Mouse (Mus musculus) myocyte (in vitro differentiated cells): Measurements from ENCODE around the gene Lpin2. TPM values are rescaled to one million over a fixed set of nuclear protein-coding genes. Genes with fewer than 3 reads are reported as not detected.
A peak's percentile ranks its signal among the peaks of the same experiment; 100 is the strongest.

Experiments used
- H3K27me3 ChIP-seq: one replicate; pipeline ENCODE4 v1.6.1; 2011; ENCODE audit not compliant: control insufficient read depth, insufficient read depth, insufficient read length
- H3K36me3 ChIP-seq: one replicate; pipeline ENCODE4 v1.6.1; 2011; ENCODE audit not compliant: control insufficient read depth, insufficient read depth
- H3K4me2 ChIP-seq: one replicate; pipeline ENCODE4 v1.6.1; 2011; ENCODE audit warnings: low read depth, control low read depth
- H3K4me3 ChIP-seq: one replicate; pipeline ENCODE4 v1.5.1; 2011; ENCODE audit warnings: mild to moderate bottlenecking, control low read depth, moderate library complexity
- H3K79me2 ChIP-seq: one replicate; pipeline ENCODE4 v1.6.1; 2011; ENCODE audit not compliant: control insufficient read depth, insufficient read depth
- H3ac ChIP-seq: one replicate; pipeline ENCODE4 v1.6.1; 2011; ENCODE audit not compliant: control insufficient read depth, insufficient read length
- CEBPB ChIP-seq: IDR thresholded peaks from 2 replicates; pipeline ENCODE4 v1.6.1; 2011; ENCODE audit warnings: mild to moderate bottlenecking, moderate library complexity; ENCODE audit not compliant: poor library complexity, insufficient read depth, severe bottlenecking
- E2F4 ChIP-seq: IDR thresholded peaks from one replicate; pipeline ENCODE4 v1.6.1; 2011; ENCODE audit warnings: mild to moderate bottlenecking, control low read depth, moderate library complexity; ENCODE audit not compliant: insufficient read depth
- MAX ChIP-seq: IDR thresholded peaks from one replicate; pipeline ENCODE4 v1.6.1; 2011; ENCODE audit warnings: low read depth, mild to moderate bottlenecking, control low read depth
- MYOD1 ChIP-seq, 3 experiments: IDR thresholded peaks; one replicate each; pipeline ENCODE4 v1.6.1; 2011; ENCODE audit warnings: control low read depth in 2 of 3, low read depth in 2 of 3, mild to moderate bottlenecking in 2 of 3, moderate library complexity in 1 of 3; ENCODE audit not compliant: insufficient read length in 2 of 3, control insufficient read depth in 1 of 3
- MYOG ChIP-seq, 3 experiments: IDR thresholded peaks; one replicate each; pipeline ENCODE4 v1.6.1; 2011; ENCODE audit warnings: control low read depth in 2 of 3, low read depth in 2 of 3, mild to moderate bottlenecking in 2 of 3; ENCODE audit not compliant: insufficient read length in 2 of 3, control insufficient read depth in 1 of 3, insufficient read depth in 1 of 3
- POLR2A ChIP-seq: IDR thresholded peaks from one replicate; pipeline ENCODE4 v1.6.1; 2011; ENCODE audit warnings: low read depth, mild to moderate bottlenecking, control low read depth, moderate library complexity; ENCODE audit not compliant: insufficient read length
- POLR2AphosphoS2 ChIP-seq: IDR thresholded peaks from one replicate; pipeline ENCODE4 v1.6.1; 2011; ENCODE audit warnings: low read depth, control low read depth; ENCODE audit not compliant: insufficient read length
- REST ChIP-seq: IDR thresholded peaks from one replicate; pipeline ENCODE4 v1.6.1; 2011; ENCODE audit warnings: mild to moderate bottlenecking, control low read depth, moderate library complexity; ENCODE audit not compliant: insufficient read depth, insufficient read length
- SRF ChIP-seq: IDR thresholded peaks from one replicate; pipeline ENCODE4 v1.6.1; 2011; ENCODE audit warnings: low read depth; ENCODE audit not compliant: control insufficient read depth, insufficient read length
- TCF12 ChIP-seq: IDR thresholded peaks from one replicate; pipeline ENCODE4 v1.6.1; 2011; ENCODE audit warnings: mild to moderate bottlenecking, control low read depth; ENCODE audit not compliant: poor library complexity, insufficient read depth, severe bottlenecking
- TCF3 ChIP-seq: IDR thresholded peaks from one replicate; pipeline ENCODE4 v1.6.1; 2011; ENCODE audit warnings: low read depth, control low read depth; ENCODE audit not compliant: insufficient read length
- USF1 ChIP-seq: IDR thresholded peaks from one replicate; pipeline ENCODE4 v1.6.1; 2011; ENCODE audit warnings: low read depth, mild to moderate bottlenecking, control low read depth, moderate library complexity
- polyA plus RNA-seq: library from polyadenylated mRNA; unstranded; fragments of >200 nt; fragmentation: generic; extraction: Trizol; gene quantifications from one replicate; pipeline ENCODE4 v1.2.1, GENCODE M21; 2012; ENCODE audit warnings: missing spikeins

Lpin2 gene
- polyA plus RNA-seq, 1 experiment: 6.4 TPM

DNA sequence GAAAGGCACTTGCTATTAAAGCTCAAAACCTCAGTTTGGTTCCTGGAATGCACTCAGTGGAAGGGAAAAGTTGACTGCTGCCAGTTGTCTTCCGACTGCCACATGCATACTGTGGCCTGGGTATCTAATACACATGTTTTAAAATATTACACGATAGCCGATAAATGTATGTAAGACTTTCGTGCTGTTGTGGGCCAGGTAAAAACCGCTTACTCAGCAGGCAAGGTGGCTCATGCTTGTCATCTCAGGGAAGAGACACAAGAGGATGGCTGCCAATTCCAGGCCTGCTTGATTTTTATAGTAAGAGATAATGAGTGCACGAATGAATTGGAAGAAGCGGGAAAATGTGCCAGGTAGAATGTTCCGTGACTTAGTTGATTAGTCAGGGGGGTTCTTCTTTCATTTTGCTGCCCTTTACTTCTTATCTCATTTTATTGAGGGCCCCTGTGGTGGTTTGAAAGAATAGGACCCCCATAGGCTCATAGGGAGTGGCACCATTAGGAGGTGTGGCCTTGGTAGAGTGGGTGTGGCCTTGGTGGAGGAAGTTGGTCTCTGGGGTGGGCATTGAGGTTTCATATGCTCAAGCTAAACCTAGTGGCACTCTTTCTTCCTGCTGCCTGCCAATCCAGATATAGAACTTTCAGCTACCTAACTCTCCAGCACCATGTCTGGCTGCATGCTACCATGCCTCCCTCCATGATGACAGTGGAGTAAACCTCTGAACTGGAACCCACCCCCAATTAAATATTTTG, 21.9 kb upstream of the Lpin2 start:
- H3K4me3 ChIP-seq: no peak overlapping the region
- no peaks in the 10 kb centered on the region for H3K27me3 ChIP-seq
- TF ChIP-seq TCF12 (no peak), MAX (no peak), MYOD1 (IDR thresholded peaks at IDR 0.05; ENCODE audit: control insufficient read depth in 1 of 3, insufficient read length in 2 of 3, low read depth in 2 of 3) (no peak)
- no peaks in the 10 kb centered on the region for H3K79me2 ChIP-seq
- no peak overlapping the region for H3ac ChIP-seq
- no peak overlapping the region for H3K4me2 ChIP-seq
- no peaks in the 10 kb centered on the region for H3K36me3 ChIP-seq

DNA sequence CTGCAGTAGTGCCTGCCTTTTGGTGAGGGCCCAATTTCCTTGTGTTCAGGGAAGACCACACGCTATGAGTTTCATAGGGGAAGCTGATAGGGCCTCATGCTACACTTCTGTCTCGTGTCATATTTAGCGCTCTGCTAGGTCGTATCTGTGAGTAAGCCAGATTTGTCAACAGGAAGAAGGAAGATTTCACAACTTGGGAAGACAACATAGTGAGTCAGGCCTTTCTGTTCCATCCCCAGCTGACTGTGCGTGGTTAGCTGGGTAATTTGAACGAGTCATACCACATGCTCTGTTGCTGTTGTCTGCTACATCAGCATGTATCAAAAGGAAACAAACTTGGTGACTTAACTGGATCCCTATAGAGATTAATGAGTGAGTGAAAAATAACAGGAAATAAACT, 17.4 kb upstream of the Lpin2 start:
- TF ChIP-seq POLR2A (no peak), CEBPB (peak; percentile 91), MYOD1 (IDR thresholded peaks at IDR 0.05; ENCODE audit: control insufficient read depth in 1 of 3, insufficient read length in 2 of 3, low read depth in 2 of 3) (peak in 1 of 3 experiments; percentile 11), MAX (peak; percentile 38)
- Histone ChIP-seq H3ac (no peak overlapping the region), H3K4me3 (no peak overlapping the region), H3K4me2 (peak overlapping the region; percentile 43), H3K36me3 (no peaks in the 10 kb centered on the region), H3K27me3 (no peaks in the 10 kb centered on the region), H3K79me2 (no peaks in the 10 kb centered on the region)

DNA sequence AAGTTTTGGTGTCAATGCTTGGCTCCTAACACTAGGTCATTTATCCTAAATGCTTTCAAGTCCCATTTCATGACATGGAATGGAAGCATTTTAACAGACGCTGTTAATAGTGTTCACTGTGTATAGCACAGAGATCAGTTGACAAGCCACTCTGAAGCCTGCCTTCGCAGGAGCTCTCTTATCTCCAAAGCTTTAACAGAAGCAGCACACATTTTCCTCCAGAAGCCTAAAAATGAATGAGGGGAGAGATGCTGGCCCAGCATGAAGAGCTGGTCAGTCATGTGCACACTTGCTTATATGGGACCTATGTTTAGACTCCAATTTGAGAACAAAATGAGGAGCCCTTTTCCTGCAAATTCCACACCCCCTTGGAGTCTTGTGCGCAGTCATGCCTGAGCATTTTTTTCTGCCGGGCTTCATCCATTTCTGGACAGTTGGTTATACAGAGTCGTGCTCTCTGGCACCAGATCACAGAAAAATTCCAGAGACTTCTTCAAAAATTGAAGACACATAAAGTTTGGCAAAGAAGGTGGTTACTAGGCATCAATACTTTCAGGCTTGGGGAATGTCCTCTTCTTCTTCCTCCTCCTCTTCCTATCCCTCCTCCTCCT, 14.1 kb upstream of the Lpin2 start:
- Histone ChIP-seq H3K4me2 (no peak overlapping the region), H3K36me3 (no peaks in the 10 kb centered on the region), H3K27me3 (no peaks in the 10 kb centered on the region), H3K79me2 (no peaks in the 10 kb centered on the region), H3K4me3 (no peak overlapping the region), H3ac (no peak overlapping the region)
- TF ChIP-seq MYOD1 (IDR thresholded peaks at IDR 0.05; ENCODE audit: control insufficient read depth in 1 of 3, insufficient read length in 2 of 3, low read depth in 2 of 3) (no peak), TCF12 (no peak), USF1 (no peak), SRF (no peak)

DNA sequence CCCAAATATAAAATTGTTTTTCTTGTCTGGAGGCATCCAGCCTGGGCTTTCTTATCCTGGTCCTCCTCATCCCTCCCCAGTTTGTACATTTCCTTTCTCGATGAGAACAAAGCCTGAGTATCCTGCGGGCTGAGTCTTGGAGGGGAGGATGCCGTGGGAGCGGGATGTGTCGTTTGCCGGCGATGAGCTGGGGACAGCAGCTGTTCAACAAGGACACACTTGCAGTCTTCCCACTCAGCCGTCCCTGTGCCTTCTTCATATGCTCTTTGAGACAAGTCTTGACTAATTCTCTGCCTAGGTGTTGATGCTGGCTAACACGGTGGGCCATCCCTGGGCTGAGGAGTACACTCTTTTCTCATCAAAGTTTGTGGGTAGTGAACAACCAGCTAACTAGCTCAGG, 13.5 kb upstream of the Lpin2 start:
- Histone ChIP-seq H3K79me2 (no peaks in the 10 kb centered on the region), H3K36me3 (no peaks in the 10 kb centered on the region), H3ac (no peak overlapping the region), H3K27me3 (no peaks in the 10 kb centered on the region), H3K4me2 (no peak overlapping the region), H3K4me3 (no peak overlapping the region)
- TF ChIP-seq POLR2AphosphoS2 (no peak), MAX (no peak), SRF (no peak), TCF12 (no peak), REST (no peak), TCF3 (no peak), POLR2A (no peak), MYOD1 (IDR thresholded peaks at IDR 0.05; ENCODE audit: control insufficient read depth in 1 of 3, insufficient read length in 2 of 3, low read depth in 2 of 3) (no peak), MYOG (IDR thresholded peaks at IDR 0.05; ENCODE audit: control insufficient read depth in 1 of 3, insufficient read depth in 1 of 3, insufficient read length in 2 of 3, low read depth in 2 of 3) (no peak), CEBPB (no peak), USF1 (no peak), E2F4 (no peak)

DNA sequence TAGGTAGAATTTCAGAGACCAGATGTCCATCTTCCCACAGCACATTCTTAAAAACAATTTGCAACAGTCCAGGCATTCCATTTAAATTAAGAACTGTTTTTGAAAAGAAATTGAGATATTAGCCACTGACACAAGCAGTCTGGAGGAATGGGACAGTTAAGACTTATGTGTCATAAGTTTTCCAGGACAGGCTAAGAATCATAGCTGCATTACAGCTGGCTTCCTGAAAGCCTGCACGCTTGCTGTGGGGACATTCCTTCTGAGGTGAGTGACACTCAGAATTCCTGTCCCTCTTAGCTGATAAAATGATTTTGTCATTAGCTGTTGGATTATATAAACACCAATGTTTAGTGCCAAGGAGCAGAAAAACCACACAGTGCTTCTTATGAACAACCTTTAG, 12.7 kb upstream of the Lpin2 start:
- Histone ChIP-seq H3K79me2 (no peaks in the 10 kb centered on the region), H3K36me3 (no peaks in the 10 kb centered on the region), H3ac (no peak overlapping the region), H3K4me2 (no peak overlapping the region), H3K27me3 (no peaks in the 10 kb centered on the region), H3K4me3 (no peak overlapping the region)
- TF ChIP-seq E2F4 (no peak), TCF12 (no peak), REST (no peak), CEBPB (no peak), SRF (no peak), POLR2A (no peak), TCF3 (no peak), MYOD1 (IDR thresholded peaks at IDR 0.05; ENCODE audit: control insufficient read depth in 1 of 3, insufficient read length in 2 of 3, low read depth in 2 of 3) (no peak), MAX (no peak), MYOG (IDR thresholded peaks at IDR 0.05; ENCODE audit: control insufficient read depth in 1 of 3, insufficient read depth in 1 of 3, insufficient read length in 2 of 3, low read depth in 2 of 3) (no peak), POLR2AphosphoS2 (no peak), USF1 (no peak)
